Mouse (Mus musculus) heart, embryonic 12.5 days (tissue): ENCODE data around the gene Bcat2. TPM values are rescaled to one million over a fixed set of nuclear protein-coding genes. Genes with fewer than 3 reads are reported as not detected.

Source experiments
- polyA plus RNA-seq: library from polyadenylated mRNA; unstranded; fragments of >200 nt; fragmentation: Nextera tagmentation; extraction: Ambion mirVana; gene quantifications from 2 replicates; pipeline ENCODE4 v1.2.1, GENCODE M21; 2016

The Bcat2 gene
- polyA plus RNA-seq, 1 experiment from 2014 or later = 64.7 TPM

Other genes starting within 250 kb of the Bcat2 start
- 15.2 and 15.4 TPM in 2 replicates for gene Trpm4, start 236.4 kb upstream of the Bcat2 start, polyA plus RNA-seq
- gene Hrc, start 234.9 kb upstream of the Bcat2 start, polyA plus RNA-seq = 25.5 and 26.9 TPM in 2 replicates
- gene Ppfia3, start 203.1 kb upstream of the Bcat2 start, polyA plus RNA-seq = 2.6 and 3.3 TPM in 2 replicates
- 0.82 and 1.1 TPM in 2 replicates for gene Lin7b, start 199.6 kb upstream of the Bcat2 start, polyA plus RNA-seq
- 169 and 173 TPM in 2 replicates for gene Snrnp70, start 174.4 kb upstream of the Bcat2 start, polyA plus RNA-seq
- 0.41 and 0.52 TPM in 2 replicates for gene Kcna7, start 164.5 kb upstream of the Bcat2 start, polyA plus RNA-seq
- gene Ntf5, start 156.5 kb upstream of the Bcat2 start, polyA plus RNA-seq = 1.8 TPM in 2 replicates
- gene Lhb, start 149.3 kb upstream of the Bcat2 start, polyA plus RNA-seq = not detected in 2 replicates
- gene Gys1, start 135.3 kb upstream of the Bcat2 start, polyA plus RNA-seq = 115 and 121 TPM in 2 replicates
- gene Ruvbl2, start 132.1 kb upstream of the Bcat2 start, polyA plus RNA-seq = 80.7 TPM in 2 replicates
- 4,047 and 4,171 TPM in 2 replicates for gene Ftl1, start 110.3 kb upstream of the Bcat2 start, polyA plus RNA-seq
- 139 and 151 TPM in 2 replicates for gene Bax, start 103.3 kb upstream of the Bcat2 start, polyA plus RNA-seq
- gene Tulp2, start 88.3 kb upstream of the Bcat2 start, polyA plus RNA-seq = 0.87 TPM in 2 replicates
- gene Gm45808, start 83.3 kb upstream of the Bcat2 start, polyA plus RNA-seq = not detected in 2 replicates
- gene Dhdh, start 81.3 kb upstream of the Bcat2 start, polyA plus RNA-seq = 4.2 and 4.3 TPM in 2 replicates
- 176 and 185 TPM in 2 replicates for gene Nucb1, start 59.7 kb upstream of the Bcat2 start, polyA plus RNA-seq
- 33.7 and 35.2 TPM in 2 replicates for gene Ppp1r15a, start 43.9 kb upstream of the Bcat2 start, polyA plus RNA-seq
- gene Plekha4, start 43.8 kb upstream of the Bcat2 start, polyA plus RNA-seq = 0.57 and 0.68 TPM in 2 replicates
- 0.64 and 0.70 TPM in 2 replicates for gene Hsd17b14, start 15.3 kb upstream of the Bcat2 start, polyA plus RNA-seq
- gene Fgf21, start 45.3 kb downstream of the Bcat2 start, polyA plus RNA-seq = not detected in 2 replicates
- not detected in 2 replicates for gene Fut1, start 47.1 kb downstream of the Bcat2 start, polyA plus RNA-seq
- 0.35 and 0.65 TPM in 2 replicates for gene Izumo1, start 51.7 kb downstream of the Bcat2 start, polyA plus RNA-seq
- gene Rasip1, start 57.3 kb downstream of the Bcat2 start, polyA plus RNA-seq = 36.1 and 38.1 TPM in 2 replicates
- 3.3 and 5.4 TPM in 2 replicates for gene Mamstr, start 69.8 kb downstream of the Bcat2 start, polyA plus RNA-seq
- gene Fut2, start 96.2 kb downstream of the Bcat2 start, polyA plus RNA-seq = 0.77 TPM in 2 replicates
- gene Ntn5, start 113.9 kb downstream of the Bcat2 start, polyA plus RNA-seq = not detected in 2 replicates
- gene Sec1, start 124.2 kb downstream of the Bcat2 start, polyA plus RNA-seq = 0.18 and 0.49 TPM in 2 replicates
- 5.4 and 5.8 TPM in 2 replicates for gene Car11, start 129.7 kb downstream of the Bcat2 start, polyA plus RNA-seq
- gene Dbp, start 134.9 kb downstream of the Bcat2 start, polyA plus RNA-seq = 4.1 and 5.3 TPM in 2 replicates
- 603 and 625 TPM in 2 replicates for gene Rpl18, start 145.3 kb downstream of the Bcat2 start, polyA plus RNA-seq
- 18.5 and 20.0 TPM in 2 replicates for gene Sphk2, start 147.8 kb downstream of the Bcat2 start, polyA plus RNA-seq
- gene Fam83e, start 151.1 kb downstream of the Bcat2 start, polyA plus RNA-seq = 0.29 and 0.33 TPM in 2 replicates
- gene Spaca4, start 155.7 kb downstream of the Bcat2 start, polyA plus RNA-seq = not detected in 2 replicates
- gene Lmtk3, start 213.6 kb downstream of the Bcat2 start, polyA plus RNA-seq = 0.53 and 0.86 TPM in 2 replicates
- 0.23 and 0.40 TPM in 2 replicates for gene Sult2b1, start 214.5 kb downstream of the Bcat2 start, polyA plus RNA-seq
- 108 and 115 TPM in 2 replicates for gene Cyth2, start 244.4 kb downstream of the Bcat2 start, polyA plus RNA-seq